Mouse (Mus musculus): ENCODE measurements around the gene Il24. TPM values are rescaled to one million over a fixed set of nuclear protein-coding genes. Genes with fewer than 3 reads are reported as not detected.

Il24 gene
- polyA plus RNA-seq, 1 experiment from 2014 or later = not detected

GRCm38 (mm10) chr1:130864238-130864637, 23.0 kb downstream of the Il24 start:
- Histone ChIP-seq H3K4me1 (ENCODE audit: control insufficient read depth, insufficient read depth, low read length) (no peaks in the 10 kb centered on the region), H3K36me3 (ENCODE audit: control insufficient read depth, insufficient read depth, low read length) (no peaks in the 10 kb centered on the region), H3K9ac (ENCODE audit: low read depth, low read length) (no peak overlapping the region), H3K4me3 (ENCODE audit: low read length) (no peak overlapping the region), H3K27me3 (replicated peaks; ENCODE audit: control insufficient read depth, insufficient read depth, low read length) (no peaks in the 10 kb centered on the region), H3K27ac (ENCODE audit: low read length) (no peak overlapping the region), H3K9me3 (ENCODE audit: control insufficient read depth, low read length) (no peaks in the 10 kb centered on the region), H3K4me2 (ENCODE audit: low read depth, low read length) (no peak overlapping the region)
- ATAC-seq = peak; percentile 23; the same call in 1 of the 2 replicates
- 84% methylated on average over 4 of the region's 4 CpGs for WGBS

GRCm38 (mm10) chr1:130857456-130857855, 29.8 kb downstream of the Il24 start:
- WGBS = 65% methylated on average over 4 of the region's 4 CpGs
- H3K36me3 ChIP-seq (ENCODE audit: control insufficient read depth, insufficient read depth, low read length) = no peaks in the 10 kb centered on the region
- H3K4me2 ChIP-seq (ENCODE audit: low read depth, low read length) = no peak overlapping the region
- H3K27me3 ChIP-seq (replicated peaks; ENCODE audit: control insufficient read depth, insufficient read depth, low read length) = no peaks in the 10 kb centered on the region
- no peak overlapping the region for H3K9ac ChIP-seq (ENCODE audit: low read depth, low read length)
- H3K4me1 ChIP-seq (ENCODE audit: control insufficient read depth, insufficient read depth, low read length) = peaks cover 8% of the 10 kb centered on the region; the same call in 1 of the 2 replicates
- no peak overlapping the region for H3K4me3 ChIP-seq (ENCODE audit: low read length)
- H3K27ac ChIP-seq (ENCODE audit: low read length) = no peak overlapping the region
- ATAC-seq = no peak
- no peaks in the 10 kb centered on the region for H3K9me3 ChIP-seq (ENCODE audit: control insufficient read depth, low read length)

- Histone ChIP-seq H3K36me3 (ENCODE audit: control insufficient read depth, insufficient read depth, low read length) (no peaks in the 10 kb centered on the region), H3K9ac (ENCODE audit: low read depth, low read length) (no peak overlapping the region), H3K27ac (ENCODE audit: low read length) (no peak overlapping the region), H3K9me3 (ENCODE audit: control insufficient read depth, low read length) (no peaks in the 10 kb centered on the region), H3K4me1 (ENCODE audit: control insufficient read depth, insufficient read depth, low read length) (peaks cover 8% of the 10 kb centered on the region; the same call in 1 of the 2 replicates), H3K27me3 (replicated peaks; ENCODE audit: control insufficient read depth, insufficient read depth, low read length) (no peaks in the 10 kb centered on the region), H3K4me3 (ENCODE audit: low read length) (no peak overlapping the region), H3K4me2 (ENCODE audit: low read depth, low read length) (no peak overlapping the region)
- 85% methylated on average over 2 of the region's 2 CpGs for WGBS
- no peak for ATAC-seq
Observed at GRCm38 (mm10) chr1:130855723-130856122, 31.5 kb downstream of the Il24 start.

GRCm38 (mm10) chr1:130854819-130855218, 32.4 kb downstream of the Il24 start:
- no peaks in the 10 kb centered on the region for H3K36me3 ChIP-seq (ENCODE audit: control insufficient read depth, insufficient read depth, low read length)
- no peak overlapping the region for H3K27ac ChIP-seq (ENCODE audit: low read length)
- no peak overlapping the region for H3K9ac ChIP-seq (ENCODE audit: low read depth, low read length)
- WGBS = 76% methylated on average over 9 of the region's 9 CpGs
- peaks cover 8% of the 10 kb centered on the region; the same call in 1 of the 2 replicates for H3K4me1 ChIP-seq (ENCODE audit: control insufficient read depth, insufficient read depth, low read length)
- H3K9me3 ChIP-seq (ENCODE audit: control insufficient read depth, low read length) = no peaks in the 10 kb centered on the region
- H3K4me3 ChIP-seq (ENCODE audit: low read length) = no peak overlapping the region
- no peaks in the 10 kb centered on the region for H3K27me3 ChIP-seq (replicated peaks; ENCODE audit: control insufficient read depth, insufficient read depth, low read length)
- peak; percentile 56; the same call in 1 of the 2 replicates for ATAC-seq
- H3K4me2 ChIP-seq (ENCODE audit: low read depth, low read length) = no peak overlapping the region

- Histone ChIP-seq H3K9me3 (ENCODE audit: control insufficient read depth, low read length) (no peaks in the 10 kb centered on the region), H3K4me2 (ENCODE audit: low read depth, low read length) (no peak overlapping the region), H3K4me3 (ENCODE audit: low read length) (no peak overlapping the region), H3K36me3 (ENCODE audit: control insufficient read depth, insufficient read depth, low read length) (no peaks in the 10 kb centered on the region), H3K27me3 (replicated peaks; ENCODE audit: control insufficient read depth, insufficient read depth, low read length) (no peaks in the 10 kb centered on the region), H3K4me1 (ENCODE audit: control insufficient read depth, insufficient read depth, low read length) (peaks cover 8% of the 10 kb centered on the region; the same call in 1 of the 2 replicates), H3K9ac (ENCODE audit: low read depth, low read length) (no peak overlapping the region), H3K27ac (ENCODE audit: low read length) (no peak overlapping the region)
- WGBS = 89% methylated on average over 5 of the region's 5 CpGs
- ATAC-seq = no peak
Observed at GRCm38 (mm10) chr1:130850405-130850804, 36.8 kb downstream of the Il24 start.

GRCm38 (mm10) chr1:130849530-130850214, 37.6 kb downstream of the Il24 start:
- H3K27me3 ChIP-seq (replicated peaks; ENCODE audit: control insufficient read depth, insufficient read depth, low read length) = no peaks in the 10 kb centered on the region
- 89% methylated on average over 10 of the region's 10 CpGs for WGBS

GRCm38 (mm10) chr1:130844516-130844915, 42.7 kb downstream of the Il24 start:
- Histone ChIP-seq H3K27me3 (replicated peaks; ENCODE audit: control insufficient read depth, insufficient read depth, low read length) (no peaks in the 10 kb centered on the region), H3K9ac (ENCODE audit: low read depth, low read length) (no peak overlapping the region), H3K36me3 (ENCODE audit: control insufficient read depth, insufficient read depth, low read length) (no peaks in the 10 kb centered on the region), H3K27ac (ENCODE audit: low read length) (no peak overlapping the region), H3K4me3 (ENCODE audit: low read length) (no peak overlapping the region), H3K4me2 (ENCODE audit: low read depth, low read length) (no peak overlapping the region), H3K4me1 (ENCODE audit: control insufficient read depth, insufficient read depth, low read length) (peaks cover 11% of the 10 kb centered on the region), H3K9me3 (ENCODE audit: control insufficient read depth, low read length) (no peaks in the 10 kb centered on the region)
- WGBS = 83% methylated on average over 7 of the region's 7 CpGs
- ATAC-seq = no peak; the same call in 1 of the 2 replicates

More at GRCm38 (mm10) chr1:130849530-130850214, 37.6 kb downstream of the Il24 start:
- Histone ChIP-seq H3K36me3 (ENCODE audit: control insufficient read depth, insufficient read depth, low read length) (no peaks in the 10 kb centered on the region), H3K4me3 (ENCODE audit: low read length) (no peak overlapping the region), H3K9ac (ENCODE audit: low read depth, low read length) (no peak overlapping the region), H3K4me1 (ENCODE audit: control insufficient read depth, insufficient read depth, low read length) (peaks cover 4% of the 10 kb centered on the region; the same call in 1 of the 2 replicates), H3K4me2 (ENCODE audit: low read depth, low read length) (no peak overlapping the region), H3K27ac (ENCODE audit: low read length) (no peak overlapping the region), H3K9me3 (ENCODE audit: control insufficient read depth, low read length) (no peaks in the 10 kb centered on the region)
- ATAC-seq = no peak

GRCm38 (mm10) chr1:130841621-130842020, 45.6 kb downstream of the Il24 start:
- no peak for ATAC-seq
- Histone ChIP-seq H3K27ac (ENCODE audit: low read length) (peak overlapping the region; percentile 60), H3K27me3 (replicated peaks; ENCODE audit: control insufficient read depth, insufficient read depth, low read length) (no peaks in the 10 kb centered on the region), H3K4me1 (ENCODE audit: control insufficient read depth, insufficient read depth, low read length) (peaks cover 11% of the 10 kb centered on the region), H3K4me3 (ENCODE audit: low read length) (no peak overlapping the region), H3K36me3 (ENCODE audit: control insufficient read depth, insufficient read depth, low read length) (no peaks in the 10 kb centered on the region), H3K9ac (ENCODE audit: low read depth, low read length) (no peak overlapping the region), H3K9me3 (ENCODE audit: control insufficient read depth, low read length) (no peaks in the 10 kb centered on the region), H3K4me2 (ENCODE audit: low read depth, low read length) (no peak overlapping the region)
- WGBS = 67% methylated on average over 7 of the region's 7 CpGs

GRCm38 (mm10) chr1:130840599-130841379, 46.5 kb downstream of the Il24 start:
- Histone ChIP-seq H3K36me3 (ENCODE audit: control insufficient read depth, insufficient read depth, low read length) (no peaks in the 10 kb centered on the region), H3K4me3 (ENCODE audit: low read length) (no peak overlapping the region), H3K4me1 (ENCODE audit: control insufficient read depth, insufficient read depth, low read length) (peaks cover 11% of the 10 kb centered on the region), H3K27ac (ENCODE audit: low read length) (peak overlapping the region; percentile 85), H3K9ac (ENCODE audit: low read depth, low read length) (no peak overlapping the region), H3K27me3 (replicated peaks; ENCODE audit: control insufficient read depth, insufficient read depth, low read length) (no peaks in the 10 kb centered on the region), H3K9me3 (ENCODE audit: control insufficient read depth, low read length) (no peaks in the 10 kb centered on the region), H3K4me2 (ENCODE audit: low read depth, low read length) (peak overlapping the region; percentile 28; the same call in 1 of the 2 replicates)
- peak; percentile 88 for ATAC-seq
- 29% methylated on average over 8 of the region's 8 CpGs for WGBS

Data from intestine, embryonic 16.5 days (tissue).